Mouse (Mus musculus): Measurements from ENCODE around the gene Slc5a12.
A peak's percentile ranks its signal among the peaks of the same experiment; 100 is the strongest.

Gene Slc5a12

DNA sequence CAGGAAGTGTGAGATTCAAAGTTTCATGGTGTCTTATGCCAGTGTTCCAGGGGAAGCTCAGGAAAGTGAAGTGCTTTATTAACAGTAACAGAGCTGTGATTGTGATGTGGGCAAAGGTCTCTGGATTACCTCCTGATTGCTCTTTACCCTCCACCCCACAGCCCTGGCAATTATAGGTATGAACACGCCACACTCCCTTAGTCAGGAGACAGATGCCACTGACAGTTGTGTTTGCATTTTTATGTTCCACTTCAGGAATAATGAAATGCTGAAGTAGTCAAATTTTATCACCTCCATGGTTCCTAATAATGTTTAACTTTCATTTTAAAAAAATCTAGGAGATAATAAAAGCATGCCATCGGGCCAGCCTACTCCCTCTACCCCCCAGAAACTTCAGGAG lies at the start of gene Slc5a12:
Gene Slc5a12, plus strand, starts transcription at position 367 of the 400 bp plus-strand sequence.
- no peak for DNase-seq (ENCODE audit: low read depth, low spot score)

DNA sequence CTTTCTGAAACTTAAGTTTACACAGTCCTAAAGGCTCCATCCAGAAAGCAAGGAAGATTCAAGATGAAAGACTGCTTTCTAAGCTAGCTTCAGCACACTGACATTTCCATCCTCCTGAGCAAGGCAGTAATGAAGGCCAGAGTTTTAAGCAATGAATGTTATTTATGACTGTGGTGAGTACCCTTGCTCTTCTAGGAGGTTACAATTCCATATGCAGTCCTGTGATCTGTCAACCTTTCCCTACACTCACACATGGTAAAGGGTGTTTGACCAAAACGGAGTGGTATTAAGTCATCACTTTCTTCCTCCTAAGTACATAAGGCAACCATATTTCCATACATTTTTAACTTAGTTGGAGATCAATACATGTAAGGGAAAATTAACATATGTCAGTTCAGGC lies 41.0 kb upstream of the Slc5a12 start:
- DNase-seq (ENCODE audit: low read depth, low spot score), result no peak

DNA sequence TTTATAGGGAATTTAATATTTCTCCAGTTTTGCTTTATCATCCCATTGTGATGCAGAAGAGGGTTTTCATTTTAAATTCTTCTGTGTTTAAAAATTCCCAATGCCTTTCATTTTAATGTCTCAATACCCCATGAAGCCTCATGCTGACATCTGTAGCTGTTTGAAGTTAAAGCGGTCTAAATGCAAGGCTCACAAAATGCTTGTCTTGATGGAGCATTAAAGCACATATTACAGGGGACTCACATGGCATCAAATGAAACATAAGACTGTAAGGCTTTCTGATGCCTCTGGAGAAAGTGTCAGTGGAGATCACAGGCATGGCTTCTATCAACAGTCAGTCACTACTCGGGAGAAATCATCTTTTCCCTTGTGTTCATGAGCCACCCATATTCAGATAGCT lies 34.5 kb upstream of the Slc5a12 start:
- no peak for DNase-seq (ENCODE audit: low read depth, low spot score)

DNA sequence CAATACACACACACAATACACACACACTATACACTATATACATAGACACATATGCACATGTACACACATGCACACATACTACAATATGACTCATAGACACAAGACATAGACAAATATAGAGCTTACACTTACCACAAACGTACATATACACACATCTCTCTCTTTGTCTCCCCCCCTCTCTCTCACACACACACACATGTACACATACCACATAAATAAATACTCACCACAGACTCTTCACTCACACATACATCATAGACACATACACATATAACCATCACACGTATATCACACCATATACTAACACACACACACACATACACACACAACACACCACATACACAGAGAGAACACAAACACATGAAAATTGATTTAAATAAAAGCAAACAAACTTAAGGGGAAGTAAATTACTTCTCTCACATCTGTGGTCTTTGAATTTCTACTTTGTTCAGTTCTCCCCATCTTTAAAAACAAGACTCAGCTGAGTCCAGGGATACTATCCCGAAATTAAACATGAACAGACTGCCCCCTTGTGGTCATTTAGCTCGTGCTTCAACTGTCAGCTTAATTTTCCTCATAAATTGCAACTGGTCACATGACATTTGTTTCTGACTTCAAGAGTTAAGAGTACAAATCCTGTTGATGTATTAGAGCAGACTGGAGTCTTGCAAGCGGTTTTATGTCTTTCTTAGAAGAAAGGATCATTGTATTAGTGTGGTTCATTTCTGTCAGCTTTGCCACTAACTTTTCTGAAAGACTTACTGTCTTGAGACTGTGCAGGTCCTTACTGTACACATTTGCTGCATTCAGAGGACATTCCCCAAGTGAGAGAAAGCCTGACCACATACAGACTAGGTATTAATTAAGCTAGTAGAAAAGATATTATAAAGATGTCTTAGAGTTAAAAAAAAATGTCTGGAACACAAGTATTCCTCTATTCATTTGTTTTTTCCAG lies 32.1 kb upstream of the Slc5a12 start:
- peak; percentile 43 for DNase-seq (ENCODE audit: low read depth, low spot score)

DNA sequence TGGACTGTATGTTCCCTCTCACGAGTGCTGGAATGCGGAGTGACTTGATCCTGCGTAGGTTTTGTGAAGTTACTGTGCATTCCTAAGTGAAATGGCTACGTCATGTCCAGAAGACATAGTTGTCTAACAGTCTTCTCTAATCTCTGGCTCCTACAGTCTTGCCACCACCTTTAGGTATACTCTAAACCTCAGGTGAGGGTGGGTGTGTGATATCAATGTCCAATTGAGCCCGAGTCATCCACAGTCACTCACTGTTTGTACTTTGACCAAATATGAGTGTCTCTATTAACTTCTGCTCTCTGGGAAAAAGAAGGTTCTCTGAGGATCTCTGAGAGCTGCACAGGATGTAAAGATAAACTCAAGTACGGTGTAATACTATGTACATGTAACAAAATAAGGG lies 10.4 kb upstream of the Slc5a12 start:
- DNase-seq (ENCODE audit: low read depth, low spot score), result no peak

DNA sequence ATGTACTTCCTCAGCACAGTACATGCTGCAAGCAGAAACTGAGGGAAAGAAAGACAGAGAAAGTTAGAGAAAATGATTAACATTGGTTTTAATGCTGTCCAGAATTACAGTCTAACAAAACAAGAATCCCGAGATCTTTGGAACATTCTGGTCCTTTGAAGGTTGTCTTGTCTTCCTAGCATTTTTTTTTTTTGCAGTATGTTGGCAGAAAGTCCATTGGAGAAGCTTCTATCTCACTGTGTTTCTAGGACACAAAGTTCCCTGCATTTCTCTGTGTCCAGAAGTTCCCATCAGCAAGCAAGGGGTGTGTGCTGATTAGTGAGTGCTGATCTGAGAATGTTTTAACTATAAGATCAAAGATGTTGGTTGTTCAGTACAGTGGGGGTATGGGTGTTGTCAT lies 7.1 kb upstream of the Slc5a12 start:
- no peak for DNase-seq (ENCODE audit: low read depth, low spot score)

DNA sequence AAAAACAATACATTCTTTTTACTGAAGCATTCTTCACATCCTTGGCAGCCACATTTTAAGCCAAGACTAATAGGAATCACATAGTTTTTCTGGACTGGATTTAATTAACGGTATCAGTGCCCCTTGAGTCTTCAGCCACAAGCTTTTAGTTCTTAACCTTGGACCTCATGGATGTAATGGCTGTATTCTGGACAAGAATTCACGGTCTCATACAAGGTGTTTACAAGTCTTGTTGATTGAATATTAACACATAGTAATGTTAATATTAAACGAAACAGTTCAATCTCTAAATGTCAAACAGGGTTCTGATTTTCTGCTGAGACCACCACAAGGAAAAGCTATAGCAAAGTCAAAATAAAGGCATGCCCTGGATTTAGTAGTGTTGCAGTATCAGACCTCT lies 4.8 kb upstream of the Slc5a12 start:
- DNase-seq (ENCODE audit: low read depth, low spot score), result no peak

DNA sequence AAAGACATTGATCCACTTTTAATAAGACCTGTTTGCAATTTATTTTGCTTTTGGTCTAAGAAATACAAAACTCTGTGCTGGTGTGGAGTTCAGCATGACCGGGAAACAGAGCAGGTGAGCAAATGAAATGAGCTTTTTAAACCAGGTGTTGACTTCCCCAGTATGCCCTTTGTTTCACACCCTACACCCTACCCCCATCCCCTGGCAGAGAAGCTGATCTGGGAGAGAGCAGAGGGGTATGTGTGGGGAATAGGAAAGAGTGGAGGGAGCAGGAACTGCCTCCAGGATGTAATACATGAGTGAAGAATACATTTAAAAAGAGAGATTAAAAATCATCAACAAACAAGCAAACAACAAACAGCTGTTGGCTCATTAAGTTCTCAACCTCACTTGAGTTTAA lies 47.3 kb downstream of the Slc5a12 start:
- no peak for DNase-seq (ENCODE audit: low read depth, low spot score)

DNA sequence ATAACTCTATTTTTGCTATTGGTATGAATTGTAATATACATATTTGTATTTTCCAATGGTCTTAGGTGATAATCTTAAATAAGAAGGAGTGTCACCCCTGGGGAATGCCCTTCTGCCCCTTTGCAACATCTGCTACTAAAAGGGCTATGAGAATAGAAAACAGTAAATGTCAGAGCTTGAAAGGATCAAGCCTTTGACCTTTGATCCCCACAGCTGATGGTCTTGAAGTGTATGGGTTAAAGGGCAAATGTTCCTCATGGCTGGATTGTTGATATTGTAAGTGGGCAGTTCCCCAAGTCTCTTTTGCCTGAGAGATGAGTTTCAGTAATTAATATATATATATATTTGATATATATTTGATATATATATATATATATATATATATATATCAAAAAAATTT lies 47.7 kb downstream of the Slc5a12 start:
- no peak for DNase-seq (ENCODE audit: low read depth, low spot score)

DNA sequence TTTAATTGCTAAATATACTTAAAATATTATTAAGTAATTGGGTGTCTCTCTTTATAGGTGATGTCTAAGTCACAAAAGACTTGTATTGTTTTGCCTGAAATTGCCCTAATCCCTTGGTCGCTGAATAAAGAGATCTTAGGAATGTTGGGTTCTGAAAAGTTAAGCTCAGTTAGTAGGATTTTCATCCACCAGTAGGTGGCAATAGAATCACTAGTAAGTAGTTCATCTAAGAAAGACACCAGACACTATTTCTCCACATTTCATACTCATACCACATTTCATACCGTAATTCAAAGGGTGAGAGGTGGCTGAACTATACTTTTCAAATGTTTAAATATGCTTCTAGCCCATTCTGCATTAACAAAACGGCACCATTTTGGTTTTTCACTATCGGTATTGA lies 66.2 kb downstream of the Slc5a12 start:
- peak; percentile 43 for DNase-seq (ENCODE audit: low read depth, low spot score)

DNA sequence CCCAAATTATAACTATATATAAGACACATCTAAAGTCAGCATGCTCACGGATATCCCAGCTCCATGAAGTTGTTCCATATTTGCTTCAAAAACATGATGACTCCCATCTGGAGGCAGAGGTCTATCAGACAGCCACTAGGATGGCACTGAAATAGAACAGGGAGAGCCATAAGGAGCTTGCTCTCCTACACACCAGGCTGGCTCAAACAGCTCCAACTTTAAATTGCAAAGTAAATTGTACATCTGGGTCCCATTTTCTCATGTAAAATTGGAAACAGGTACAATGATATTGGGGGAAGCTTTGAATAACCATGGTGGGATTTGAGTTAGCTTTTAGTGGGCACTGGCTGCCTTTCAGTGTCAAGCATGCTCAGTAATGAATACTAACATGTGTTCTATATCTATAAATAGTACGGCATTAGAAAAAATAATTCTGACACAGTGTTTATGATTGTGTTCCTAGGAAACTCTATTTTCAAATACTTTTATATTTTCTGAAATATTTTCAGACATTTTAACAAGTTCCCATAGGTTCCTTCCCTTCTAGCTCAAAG lies 74.0 kb downstream of the Slc5a12 start:
- DNase-seq (ENCODE audit: low read depth, low spot score), result no peak
